Mouse (Mus musculus) ovary, postnatal 10 days (tissue): ENCODE results near the gene Trim47.
A peak's percentile ranks its signal among the peaks of the same experiment; 100 is the strongest.

ENCODE experiments used
- DNase-seq: peaks from one replicate; pipeline ENCODE4 v3.0.0; 2022; ENCODE audit warnings: low spot score

Gene Trim47

DNA sequence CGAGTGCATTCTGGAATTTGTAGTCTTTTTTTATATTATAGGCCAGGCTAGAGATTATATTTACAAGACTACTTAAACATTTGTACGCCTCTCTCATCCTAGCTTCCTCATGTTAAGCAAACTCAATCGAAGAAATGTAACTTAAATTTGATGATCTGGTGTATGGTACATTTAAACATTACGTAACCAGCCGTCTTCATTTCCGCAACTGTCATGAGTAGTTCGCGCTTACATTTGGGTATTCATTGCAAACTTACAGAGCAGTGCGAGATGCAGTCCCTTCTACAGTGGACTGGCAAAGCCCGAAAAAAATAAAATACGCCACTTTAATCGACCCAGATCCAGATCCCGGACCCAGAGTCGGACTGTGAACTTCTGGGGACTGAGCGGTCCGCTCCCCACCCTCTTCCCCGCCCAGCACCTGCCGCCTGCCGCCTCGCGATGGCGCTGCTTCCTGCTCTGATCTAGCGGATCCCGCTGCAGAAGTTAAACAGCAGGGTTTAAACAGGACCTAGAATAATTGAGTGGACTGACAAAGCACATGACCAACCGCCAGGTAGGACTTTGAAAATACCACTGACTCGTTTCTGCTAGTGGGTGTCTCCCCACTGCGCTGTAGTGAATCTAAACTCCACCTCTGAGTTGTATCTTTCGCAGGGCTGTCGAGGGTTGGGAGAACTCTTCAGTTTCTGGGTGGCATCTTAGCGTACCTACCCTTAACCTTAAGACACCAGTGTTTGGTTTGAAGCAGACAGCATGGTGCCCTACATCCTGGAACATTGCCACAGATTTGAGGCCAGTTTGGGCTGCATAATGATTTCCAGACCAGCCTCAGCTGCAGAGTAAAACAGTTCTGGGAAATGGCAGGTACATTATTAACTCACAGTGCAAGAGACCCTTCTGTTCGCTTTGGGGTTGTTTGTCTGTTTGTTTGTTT lies 39.5 kb downstream of the Trim47 start:
- no peak for DNase-seq

DNA sequence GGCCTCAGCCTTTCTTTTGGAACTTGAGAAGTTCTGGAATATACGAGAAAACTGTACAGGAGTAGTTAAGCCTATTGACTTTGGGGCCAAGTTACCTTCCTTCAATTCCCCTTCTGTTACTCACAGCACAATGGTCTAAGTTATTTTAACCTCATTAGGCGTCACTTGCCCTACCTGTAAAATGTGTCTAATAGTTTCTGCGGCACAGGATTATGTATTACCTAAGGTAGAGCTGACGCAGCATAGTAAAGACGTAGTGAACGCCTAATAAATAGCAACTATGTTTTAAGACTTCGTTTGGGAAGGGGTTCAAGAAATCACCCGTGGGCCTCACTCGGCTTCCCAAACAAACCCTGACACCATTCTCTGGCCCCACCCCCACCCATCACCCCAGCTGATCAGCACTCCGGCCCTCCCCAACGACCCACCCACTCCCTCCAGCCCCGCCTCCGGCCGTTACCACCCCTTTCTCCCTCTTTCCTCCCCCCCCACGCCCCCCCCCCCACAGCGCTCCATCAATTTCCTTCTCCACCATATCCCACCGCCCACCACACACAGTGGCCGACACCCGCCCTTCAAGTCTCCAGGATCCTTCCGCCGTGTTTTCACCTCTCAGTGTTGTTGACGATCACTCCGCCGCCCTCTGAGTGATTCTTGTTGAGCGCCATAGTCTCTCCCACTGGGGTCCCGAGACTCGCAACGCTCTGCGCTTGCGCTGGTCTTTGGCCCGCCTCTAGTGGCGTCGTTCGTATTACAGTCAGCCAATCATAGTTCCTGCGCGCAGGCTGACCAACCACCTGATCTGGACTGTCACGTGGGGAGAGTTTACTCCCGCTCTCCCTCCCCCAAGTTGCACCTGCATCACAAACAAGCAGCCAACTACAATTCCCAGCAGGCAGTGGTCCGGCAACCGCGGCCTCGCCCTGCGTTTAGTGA lies 40.5 kb downstream of the Trim47 start, which contains the start of gene Wbp2:
TSS of gene Wbp2 (minus strand) at position 738 of the 936 bp plus-strand sequence.
- peak; percentile 88 for DNase-seq

DNA sequence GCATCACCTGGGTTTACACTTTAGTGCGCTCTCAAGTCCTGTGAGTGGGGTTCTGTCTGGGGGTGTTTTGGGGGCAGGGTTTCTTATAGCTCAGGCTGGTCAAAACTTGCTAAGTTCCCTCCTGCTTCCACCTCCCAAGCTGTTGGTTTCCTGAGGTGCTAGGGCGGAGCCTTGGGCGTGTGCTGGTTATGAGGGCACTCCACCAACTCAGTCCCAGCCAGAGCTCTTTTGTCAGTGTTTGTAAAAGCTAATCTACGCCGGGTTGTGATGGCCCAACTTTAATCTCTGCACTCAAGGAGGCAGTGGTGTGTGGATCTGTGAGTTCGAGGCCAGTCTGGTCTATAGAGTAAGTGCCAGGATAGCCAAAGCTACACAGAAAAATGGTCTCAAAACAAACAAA lies 42.8 kb downstream of the Trim47 start:
- no peak for DNase-seq

DNA sequence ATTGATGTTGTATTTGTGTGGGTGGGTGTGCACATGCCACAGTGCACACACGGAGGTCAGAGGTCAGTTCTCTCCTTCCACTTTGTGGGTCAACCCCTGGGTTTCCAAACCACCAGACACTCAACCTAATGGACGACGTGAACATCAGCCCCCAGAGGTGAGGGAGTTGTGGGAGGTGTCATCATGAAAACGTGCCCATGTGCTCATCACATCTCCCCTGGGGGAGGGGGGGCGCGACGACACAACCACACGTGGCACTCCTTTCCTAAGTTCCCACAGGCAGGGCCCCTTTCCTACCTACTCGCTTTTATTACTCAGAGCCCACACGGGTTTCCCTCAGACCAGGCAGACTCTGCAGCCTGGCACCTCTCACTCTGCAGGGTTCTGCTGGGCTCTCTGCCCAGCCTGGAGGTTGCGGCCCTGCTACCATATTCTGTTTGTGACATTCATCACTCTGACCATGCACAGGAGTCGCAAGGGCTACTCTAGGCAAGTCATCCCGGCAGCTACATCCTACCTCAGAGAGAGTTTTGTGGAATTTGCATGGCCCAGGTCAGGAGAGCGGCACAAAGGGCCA lies 43.8 kb downstream of the Trim47 start:
- no peak for DNase-seq

DNA sequence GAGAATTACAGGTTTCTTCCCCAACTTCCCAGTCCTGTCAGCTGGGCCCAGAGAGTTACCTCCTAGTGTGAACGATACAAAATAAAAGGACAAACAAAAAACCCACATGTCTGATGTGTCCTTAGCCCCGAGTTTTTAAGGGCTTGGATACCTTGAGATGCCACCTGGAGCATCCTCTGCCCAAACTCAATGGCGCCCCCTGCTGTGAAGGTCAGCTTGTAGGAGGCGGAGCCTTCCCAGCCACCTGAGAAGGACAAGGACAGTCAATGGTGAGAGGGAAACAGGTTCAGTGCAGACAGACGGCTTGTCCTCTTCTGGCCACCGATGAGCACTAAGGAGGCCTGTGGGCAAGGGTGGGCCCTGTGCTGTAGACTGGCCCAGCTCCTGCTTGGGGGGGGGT lies 45.9 kb downstream of the Trim47 start:
- DNase-seq: no peak

DNA sequence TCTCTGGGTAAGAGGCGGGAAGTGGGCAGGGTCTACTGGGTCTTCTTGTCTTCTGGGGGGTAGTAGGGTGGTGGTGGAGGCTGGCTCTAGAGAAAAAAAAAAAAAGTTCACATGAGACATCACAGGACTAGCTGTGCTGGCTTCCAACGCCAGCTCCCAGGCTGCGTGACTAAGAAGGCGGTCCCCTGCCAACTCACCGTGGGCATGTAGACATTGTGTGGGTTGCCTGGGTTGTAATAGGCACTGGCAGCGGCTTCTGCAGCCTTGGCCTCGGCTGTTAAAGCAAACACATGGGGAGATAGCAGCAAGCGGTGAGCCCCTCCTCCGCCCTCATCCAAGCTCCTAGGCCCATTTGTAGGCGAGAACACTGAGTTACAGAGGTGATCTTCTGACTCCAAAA lies 47.5 kb downstream of the Trim47 start:
- DNase-seq: no peak

DNA sequence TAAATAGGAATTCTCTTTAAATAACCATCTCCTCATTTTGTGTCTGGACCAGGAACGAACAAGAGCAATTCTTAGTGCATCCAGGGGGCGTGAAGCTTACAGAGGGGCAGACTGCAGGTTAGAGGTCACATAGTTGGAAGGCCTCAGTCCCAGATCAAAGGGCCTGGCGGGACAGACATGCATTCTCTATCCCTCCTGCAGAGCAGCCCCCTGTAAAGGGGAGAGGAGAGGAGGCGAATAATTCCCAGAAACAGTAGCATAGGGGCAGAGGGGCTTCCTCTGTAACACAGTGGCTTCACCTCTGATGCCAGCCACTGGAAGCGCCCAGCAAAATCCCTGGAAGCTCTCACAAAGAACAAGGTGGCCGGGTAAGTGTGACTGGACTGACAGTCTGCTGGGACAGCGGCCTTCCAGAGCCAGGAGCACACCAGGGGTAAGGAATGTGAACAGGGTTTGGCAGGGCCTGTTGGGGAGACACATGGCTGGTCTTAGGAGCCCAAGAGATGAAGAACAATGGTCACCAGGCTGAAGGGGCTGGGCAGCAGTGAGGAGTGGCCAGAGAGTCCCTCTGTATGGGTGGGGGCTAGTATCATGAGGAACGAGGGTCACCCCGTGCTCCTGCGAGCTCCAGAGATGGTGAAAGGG lies 48.2 kb downstream of the Trim47 start:
- DNase-seq: no peak

DNA sequence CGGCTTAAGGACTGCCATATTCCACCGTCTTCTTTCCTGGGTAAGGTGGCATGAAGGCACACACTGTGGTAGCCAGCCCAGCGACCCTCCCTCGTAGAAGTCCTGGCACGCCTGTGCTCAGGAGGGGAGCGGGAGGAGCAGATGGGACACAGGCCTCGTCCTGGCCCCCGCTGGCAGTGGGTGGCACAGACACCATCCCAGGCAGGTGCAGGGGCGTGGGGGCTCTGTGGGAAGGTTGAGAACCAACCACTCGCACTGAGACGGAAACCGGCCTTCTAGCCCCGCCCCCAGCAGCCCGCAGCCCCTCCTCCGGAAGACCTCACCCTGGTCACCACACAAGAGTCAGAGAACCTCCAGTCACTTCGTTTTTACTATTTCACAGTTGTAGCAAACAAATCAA lies 48.8 kb downstream of the Trim47 start:
- no peak for DNase-seq

DNA sequence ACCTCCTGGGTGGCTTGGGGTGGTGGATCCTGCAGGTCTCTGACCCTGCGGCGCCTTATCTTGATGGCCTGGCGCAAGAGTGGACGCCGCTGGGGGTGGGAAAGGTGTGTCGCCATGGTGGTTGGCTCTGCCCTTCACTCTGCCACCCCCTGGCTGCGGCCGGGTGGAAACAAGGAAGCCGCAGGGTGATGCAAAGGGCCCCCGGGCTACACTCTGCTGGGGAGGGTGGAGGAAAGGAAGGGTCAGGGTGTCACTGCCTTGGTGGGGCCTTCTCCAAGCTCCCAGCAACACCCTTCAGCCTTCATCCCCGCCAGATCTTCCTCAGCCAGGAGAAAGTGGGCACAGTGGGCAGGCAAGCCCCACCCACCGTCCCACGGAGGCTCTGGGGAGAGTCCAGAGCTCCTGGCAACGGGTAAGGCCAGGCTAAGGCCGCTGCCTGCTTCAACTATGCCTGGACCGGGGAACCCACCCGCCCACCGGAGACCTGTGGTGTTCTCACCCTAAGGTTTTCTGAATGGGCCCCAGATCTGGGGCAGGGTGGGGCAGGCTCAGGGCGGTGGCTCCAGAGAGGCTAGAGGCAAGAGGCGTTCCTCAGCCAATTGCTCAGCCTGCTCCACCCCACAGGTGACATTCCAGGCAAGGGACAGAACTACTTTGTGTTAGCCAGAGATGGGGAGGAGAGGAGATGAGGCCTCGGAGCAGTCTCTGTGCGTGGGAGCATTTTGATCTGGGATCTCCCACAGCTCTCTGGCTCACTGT lies 49.4 kb downstream of the Trim47 start, which contains the start of gene Unc13d:
TSS of gene Unc13d (minus strand) at position 516 of the 759 bp plus-strand sequence.
- no peak for DNase-seq

DNA sequence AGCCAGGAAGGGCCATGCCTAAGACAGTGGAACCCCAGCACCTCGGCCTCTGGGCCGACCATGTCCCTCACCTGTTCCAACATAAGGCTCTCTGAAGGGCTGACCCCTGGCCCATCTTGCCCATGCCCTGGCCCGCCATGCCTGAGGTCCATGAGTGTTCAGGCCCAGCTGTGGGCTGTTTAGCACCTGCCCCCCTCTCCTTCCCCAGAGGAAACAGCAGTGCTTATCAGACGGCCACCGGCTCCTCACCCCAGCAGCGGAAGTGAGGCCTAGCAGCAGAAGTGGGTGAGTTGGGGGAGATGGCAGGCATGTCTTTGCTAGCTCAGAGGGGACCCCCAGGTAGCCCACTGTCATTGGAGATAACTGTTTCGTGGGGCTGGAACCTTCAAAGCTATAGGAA lies 50.2 kb downstream of the Trim47 start:
- DNase-seq: no peak

DNA sequence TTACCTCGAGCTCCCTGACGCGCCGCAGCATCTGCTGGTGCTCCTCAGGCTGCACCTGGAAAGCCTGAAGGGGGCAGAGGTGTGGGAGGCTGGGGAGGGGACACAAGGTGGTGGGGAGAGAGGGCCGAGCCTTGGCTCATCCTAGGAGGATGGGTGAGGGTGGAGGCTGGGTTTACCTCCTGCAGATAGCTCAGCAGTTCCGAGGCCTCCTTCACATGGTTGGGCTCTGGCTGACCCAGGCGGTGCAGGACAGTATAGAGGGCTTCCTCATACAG lies 50.8 kb downstream of the Trim47 start:
- no peak for DNase-seq

DNA sequence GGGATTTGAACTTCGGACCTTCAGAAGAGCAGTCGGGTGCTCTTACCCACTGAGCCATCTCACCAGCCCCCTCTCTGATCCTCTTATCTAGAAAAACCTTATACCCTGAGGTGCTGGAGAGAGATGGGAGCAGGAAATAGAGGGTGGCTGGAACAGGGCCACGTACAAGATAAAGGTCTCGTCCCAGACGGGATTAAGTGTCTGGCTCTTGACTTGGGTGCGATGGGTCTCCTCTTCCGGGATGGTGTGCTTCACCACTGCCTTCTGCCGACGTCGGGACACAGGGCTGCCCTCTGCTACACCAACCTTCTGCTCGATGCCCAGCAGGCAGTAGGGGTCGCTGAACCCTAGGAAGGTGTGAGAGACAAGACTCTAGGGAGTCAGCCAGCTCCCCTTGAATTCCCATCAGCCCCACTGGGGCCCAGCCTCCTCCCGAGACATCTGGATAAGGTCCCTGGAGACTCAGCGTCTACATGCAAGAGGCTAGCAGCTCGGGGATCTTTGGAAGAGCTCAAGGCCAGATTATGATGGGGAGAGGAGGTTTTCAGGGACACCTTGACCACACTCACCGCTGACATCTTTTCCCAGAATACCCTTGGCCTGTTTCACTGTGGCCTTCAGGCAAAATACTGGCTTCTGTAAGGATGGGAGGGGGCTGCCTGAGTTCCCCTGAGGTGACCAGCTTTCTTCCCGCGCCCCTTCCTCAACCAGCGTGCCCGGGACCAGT lies 51.3 kb downstream of the Trim47 start:
- no peak for DNase-seq

DNA sequence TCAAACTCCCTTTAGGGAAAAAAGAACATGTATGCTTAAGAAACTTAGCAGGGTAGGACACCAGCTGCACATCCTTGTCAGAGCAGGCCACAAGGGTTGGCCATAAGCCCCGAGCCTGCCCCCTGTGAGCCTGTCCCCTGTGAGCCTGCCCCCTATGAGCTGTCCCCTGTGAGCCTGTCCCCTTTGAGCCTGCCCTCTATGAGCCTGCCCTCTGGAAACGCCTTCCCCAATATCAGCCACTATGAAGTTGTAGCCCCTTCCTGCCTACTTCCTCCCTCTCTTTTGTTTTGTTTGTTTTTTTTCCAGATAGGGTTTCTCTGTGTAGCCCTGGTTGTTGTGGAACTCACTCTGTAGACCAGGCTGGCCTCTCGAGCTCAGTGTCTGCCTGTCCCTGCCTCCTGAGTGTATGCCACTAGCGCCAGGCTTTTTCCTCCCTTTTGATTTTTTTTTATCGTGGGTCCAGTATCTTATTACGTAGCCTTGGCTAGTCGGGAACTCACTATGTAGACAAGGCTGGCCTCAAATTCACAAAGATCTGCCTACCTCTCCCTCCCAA lies 52.5 kb downstream of the Trim47 start:
- no peak for DNase-seq

DNA sequence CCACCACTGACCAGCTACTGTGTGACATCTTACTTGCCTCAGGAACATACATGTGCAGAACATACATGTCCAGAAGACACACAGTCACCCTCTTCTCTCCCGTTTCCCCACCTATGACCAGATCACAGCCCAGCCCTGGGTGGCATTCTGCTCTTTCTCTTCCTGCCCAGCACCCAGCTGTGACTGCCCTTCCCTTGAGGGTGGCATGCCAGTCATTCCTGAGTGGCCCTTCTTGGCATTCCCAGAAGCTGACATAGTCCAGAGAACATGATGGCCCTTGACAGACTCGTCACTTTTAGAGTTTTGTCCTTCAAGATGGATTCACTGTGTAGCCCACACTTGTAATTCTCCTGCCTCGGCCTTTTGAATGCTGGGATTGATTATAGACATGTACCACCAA lies 54.4 kb downstream of the Trim47 start:
- DNase-seq: no peak

DNA sequence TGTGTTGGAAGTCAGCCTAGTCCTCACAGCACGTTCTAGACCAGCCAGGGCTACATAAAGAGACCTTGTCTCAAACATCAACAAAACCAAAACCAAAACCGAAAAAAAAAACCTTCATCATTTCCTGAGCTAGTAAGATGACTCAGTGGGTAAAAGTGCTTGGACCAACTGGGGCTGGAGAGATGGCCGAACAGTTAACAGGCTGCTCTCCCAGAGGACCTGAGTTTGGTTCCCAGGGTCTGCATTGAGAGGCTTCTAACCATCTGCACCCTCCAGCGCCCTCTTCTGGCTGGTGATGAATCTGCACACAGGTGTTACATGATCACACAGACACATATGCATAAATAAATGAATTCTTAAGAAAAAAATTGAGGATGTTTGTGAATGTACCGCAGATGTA lies 55.5 kb downstream of the Trim47 start:
- DNase-seq: no peak

DNA sequence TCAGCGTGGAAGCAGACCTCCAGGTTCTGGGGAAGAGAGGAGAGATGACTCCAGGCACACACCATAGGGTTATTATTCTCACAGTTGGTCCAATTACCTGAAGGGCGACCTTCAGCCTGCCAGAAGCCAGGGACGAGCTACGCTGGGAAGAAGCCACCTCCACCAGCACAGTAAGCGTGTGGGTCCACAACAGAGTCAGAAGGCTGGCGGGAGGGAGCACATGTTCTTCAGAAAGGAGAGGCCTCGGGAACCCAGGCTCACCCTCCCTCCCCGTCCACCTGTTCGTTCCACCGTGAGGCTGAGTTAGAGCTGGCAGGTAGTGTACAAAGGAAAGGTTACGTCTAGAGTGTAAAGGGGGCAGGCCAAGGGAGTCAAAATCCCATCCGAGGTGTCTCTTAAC lies 61.7 kb downstream of the Trim47 start:
- no peak for DNase-seq

DNA sequence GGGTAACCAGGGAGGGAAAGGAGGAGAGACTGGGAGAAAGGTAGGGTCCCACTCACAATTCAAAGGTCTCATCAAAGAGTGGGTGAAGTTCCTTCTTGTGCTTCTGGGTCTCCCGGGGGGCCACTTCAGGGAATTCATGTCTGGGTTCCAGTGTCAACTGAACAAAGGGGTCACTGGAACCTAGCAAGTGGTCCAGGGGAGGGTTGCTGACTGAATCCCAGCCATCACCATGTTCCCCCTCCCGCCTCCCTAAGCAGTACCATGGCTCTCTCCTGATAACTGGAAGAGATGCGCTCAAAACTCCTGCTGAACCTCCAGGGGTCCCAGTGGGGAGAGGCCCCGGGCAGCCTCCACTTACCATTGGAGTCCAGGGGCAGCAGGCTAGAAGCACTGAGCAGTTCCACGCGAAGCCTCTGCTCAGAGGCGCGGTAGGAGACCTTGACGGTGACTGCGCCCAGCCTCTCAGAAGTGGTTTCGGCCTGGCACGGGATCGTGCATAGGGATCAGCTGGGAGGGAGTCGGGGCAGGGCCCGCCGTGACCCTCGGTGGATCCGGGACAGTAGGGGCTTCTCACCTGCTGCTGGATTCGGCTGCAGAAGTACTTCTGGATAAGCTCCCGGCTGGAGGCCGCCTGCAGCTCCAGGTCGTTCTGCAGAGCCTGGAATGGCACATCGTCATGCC lies 62.7 kb downstream of the Trim47 start:
- no peak for DNase-seq

DNA sequence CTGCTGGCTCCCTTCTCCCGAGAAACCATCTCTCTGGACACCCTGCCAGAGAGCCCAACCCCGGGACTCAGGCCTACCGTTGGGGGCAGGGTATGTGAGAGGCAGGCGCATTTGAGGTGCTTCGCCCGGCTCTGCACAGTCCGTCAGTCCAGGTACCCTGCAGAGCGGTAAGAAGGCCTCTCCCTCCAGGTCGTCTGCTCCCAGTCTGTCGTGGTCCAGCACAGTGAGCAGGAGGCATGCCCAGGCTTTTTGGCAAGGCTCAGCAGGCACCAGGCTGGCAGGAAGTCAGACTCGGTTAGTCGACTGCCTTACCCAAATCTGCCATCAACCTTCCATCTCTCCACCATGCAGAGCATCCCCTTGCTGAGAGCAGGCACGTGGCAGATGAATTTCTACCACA lies 63.4 kb downstream of the Trim47 start:
- no peak for DNase-seq

DNA sequence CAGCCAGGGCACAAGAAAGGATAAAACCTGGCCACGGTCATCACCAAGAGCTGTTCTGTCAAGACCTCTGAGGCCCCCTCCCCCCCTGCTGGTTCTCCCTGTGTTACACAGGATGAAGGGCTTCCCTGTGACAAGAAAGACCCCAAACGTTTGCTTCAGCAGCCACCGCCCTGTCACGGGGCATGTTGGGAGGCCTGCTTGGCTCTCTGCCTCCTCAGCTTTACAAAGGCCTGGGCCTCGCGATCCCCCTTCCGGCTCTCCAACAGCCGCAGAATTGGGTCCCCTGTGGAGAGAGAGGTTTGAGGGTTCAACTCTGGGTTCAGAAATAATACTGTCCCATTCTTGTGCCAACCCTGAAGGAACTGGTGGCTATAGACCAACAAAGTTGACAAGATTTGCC lies 64.5 kb downstream of the Trim47 start:
- DNase-seq: no peak
